Mouse (Mus musculus): Measurements from ENCODE around the gene Rbm43.
A peak's percentile ranks its signal among the peaks of the same experiment; 100 is the strongest.
"Not testable (repeated sequence)": the region's sequence is repeated elsewhere in the genome, so short reads cannot be mapped to it uniquely, and the experiment has no call there.

Gene Rbm43

DNA sequence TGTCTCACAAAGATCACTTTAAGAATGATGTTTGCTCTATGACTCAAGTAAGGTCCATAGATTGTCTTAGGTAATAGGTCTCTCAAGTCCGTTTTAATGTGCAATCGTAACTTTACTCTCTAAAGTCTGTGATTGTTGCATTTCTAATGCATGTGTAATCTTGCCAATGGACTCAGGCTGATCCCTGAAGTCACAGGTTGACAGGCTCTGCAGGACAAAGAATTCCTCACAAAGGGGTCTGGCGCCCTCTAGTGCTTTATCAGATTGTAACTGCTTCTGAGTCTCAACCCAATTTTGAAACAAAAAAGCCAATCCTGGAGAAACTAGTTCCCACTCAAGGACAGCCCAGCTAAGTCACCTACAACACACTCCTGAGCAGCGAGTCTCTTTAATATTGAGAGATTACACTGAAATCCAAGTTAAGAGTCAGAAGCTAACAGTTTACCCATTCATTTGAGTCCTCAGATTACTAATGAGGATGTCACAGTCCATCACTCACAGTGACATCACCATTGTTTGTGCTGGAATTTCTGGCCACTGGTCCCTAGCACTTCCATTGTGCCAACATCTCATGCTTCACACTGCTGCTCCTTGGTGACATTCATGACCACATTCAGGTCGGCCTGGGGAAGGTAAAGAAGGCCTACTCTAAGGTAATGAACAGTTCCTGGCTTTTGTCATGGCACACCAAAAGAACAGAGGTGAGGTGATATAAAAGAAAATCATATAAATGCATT is 19.9 kb downstream of the Rbm43 start:
- DNase-seq (ENCODE audit: extremely low read depth, insufficient read length, low spot score), result peak; percentile 27

DNA sequence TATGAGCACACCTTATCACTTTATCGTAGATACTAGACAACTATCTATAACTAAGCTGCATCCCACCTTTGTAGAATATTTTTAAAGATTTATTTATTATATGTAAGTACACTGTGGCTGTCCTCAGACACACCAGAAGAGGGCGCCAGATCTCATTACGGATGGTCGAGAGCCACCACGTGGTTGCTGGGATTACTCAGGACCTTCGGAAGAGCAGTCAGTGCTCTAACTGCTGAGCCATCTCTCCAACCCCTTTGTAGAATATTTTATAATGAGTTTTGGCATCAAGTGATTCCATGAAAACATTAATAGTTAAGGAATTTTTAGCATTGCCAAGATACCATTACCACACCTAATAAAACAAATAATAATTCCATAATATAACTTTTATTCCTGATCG is 20.4 kb downstream of the Rbm43 start:
- DNase-seq (ENCODE audit: extremely low read depth, insufficient read length, low spot score), result peak; percentile 34

DNA sequence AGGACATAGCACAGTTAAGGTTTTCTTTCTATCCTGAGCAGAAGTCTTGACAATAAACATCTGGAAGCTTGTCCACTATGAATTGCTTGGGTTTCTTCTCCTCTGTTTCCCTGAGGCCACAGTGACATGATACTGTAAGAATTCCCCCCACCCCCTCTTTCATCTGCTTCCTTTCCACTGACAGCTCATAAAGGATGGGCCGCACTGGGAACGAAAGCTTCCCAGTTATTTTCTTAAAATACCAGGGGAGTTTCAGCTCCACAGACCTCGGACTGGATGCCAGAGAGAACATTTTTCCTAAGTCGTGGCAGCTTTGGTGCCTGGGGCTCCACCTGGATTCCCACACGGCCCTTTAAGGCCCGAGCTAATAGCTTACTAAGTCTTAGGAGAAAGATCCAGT is 22.2 kb downstream of the Rbm43 start:
- no peak for DNase-seq (ENCODE audit: extremely low read depth, insufficient read length, low spot score)

DNA sequence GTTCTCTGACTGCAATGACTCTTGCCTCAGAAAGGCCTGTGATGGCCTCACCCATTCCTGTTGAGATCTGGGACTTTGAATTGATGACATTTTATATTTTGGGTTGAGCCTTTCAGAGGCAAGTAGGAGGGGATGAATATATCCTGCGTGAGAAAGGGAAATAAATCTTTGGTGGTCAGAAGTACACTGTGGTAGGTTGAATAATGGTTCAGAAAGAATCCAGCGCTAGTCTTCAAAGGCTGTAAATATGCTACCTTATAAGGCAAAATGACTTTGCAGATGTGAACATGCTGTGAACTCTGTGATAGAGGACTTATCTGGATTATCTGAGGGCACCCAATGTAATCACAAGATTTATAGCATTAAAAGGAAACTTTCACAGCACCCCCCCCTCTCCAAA is 23.1 kb downstream of the Rbm43 start:
- no peak for DNase-seq (ENCODE audit: extremely low read depth, insufficient read length, low spot score)

DNA sequence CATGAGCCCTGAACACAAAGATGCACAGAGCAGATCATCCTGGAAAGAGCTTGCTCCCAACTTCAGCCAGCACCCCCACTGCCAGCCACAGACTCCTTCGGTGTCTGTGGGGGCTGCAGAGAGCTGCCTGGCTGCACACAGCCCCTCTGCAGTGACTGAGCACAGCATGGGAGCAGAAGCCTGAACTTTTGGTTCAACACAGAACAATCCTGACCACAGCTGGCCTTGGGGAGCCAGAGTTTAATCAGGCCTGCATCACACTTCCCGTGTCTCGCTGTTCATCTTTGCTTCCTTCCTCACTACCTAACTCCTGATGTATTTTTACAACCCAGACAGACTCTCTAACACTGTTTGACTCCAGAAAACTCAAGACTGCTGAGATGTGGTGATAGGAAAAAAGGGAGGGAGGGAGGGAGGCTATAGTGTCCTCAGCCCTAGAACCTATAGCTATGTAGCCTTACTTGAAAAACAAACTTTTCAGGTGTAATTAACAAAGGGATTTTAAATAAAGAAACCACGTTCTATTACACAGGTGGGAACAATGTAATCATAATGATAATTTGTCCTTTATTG is 27.3 kb downstream of the Rbm43 start:
- no peak for DNase-seq (ENCODE audit: extremely low read depth, insufficient read length, low spot score)

DNA sequence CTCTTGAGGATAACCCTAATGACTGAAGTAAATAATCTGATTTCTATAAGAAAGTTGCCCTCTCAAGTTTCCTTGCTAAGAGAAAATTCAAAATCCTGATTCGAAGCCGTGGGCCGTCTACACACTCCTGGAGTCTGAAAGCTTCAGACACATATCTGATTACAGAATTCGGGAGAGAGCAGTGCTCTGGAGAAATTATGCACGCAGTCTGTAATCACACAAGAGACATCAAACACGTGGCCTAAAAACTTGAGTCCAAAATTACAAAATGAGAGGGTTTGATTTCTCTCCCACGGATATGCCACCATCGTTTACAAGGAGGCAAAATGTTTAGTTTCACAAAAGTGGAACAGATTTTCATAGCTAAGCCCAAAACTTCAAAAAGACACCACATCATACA is 29.3 kb downstream of the Rbm43 start:
- no peak for DNase-seq (ENCODE audit: extremely low read depth, insufficient read length, low spot score)

DNA sequence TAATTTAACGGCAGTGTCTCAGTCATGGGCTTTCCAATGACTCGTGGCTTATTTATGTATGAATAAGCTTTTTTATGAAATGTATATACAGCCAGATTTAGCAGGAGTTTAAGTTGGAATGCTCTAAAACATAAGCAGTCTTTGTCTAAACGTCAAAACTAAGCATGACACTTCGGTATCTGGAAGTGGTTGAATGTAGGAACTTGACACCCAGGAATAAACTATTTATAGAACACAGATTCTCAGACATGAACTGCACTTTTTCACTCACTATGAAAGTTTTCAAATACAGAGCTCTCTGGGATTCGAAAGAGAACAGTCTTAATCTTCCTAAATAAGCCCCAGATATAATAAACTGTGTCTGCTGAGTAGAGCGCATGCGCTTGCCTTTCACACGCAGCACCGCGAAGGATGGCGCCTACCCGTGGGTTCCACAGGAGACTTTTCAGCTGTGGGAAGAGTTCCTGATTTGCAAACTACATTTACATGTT is 42.5 kb downstream of the Rbm43 start:
- no peak for DNase-seq (ENCODE audit: extremely low read depth, insufficient read length, low spot score)

DNA sequence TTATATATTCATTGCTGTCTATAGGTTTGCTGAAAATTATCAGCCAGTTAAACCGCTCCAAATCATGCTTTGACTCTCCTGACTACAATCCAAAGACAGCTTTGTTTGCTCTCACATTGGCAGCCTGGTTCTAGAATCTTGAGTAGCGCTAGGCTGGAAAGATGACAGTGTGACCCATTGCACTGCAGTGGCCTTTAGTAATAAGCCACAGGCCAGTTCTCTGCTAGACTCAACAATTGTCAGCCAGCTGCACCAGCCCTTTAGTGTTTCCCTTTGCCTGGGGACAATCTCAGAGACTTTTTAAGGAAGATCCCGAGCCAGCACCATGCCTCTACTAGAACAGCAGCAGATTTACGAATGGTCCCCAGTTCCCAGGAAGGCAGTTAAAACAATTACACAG is 44.0 kb downstream of the Rbm43 start:
- DNase-seq (ENCODE audit: extremely low read depth, insufficient read length, low spot score), result no peak

DNA sequence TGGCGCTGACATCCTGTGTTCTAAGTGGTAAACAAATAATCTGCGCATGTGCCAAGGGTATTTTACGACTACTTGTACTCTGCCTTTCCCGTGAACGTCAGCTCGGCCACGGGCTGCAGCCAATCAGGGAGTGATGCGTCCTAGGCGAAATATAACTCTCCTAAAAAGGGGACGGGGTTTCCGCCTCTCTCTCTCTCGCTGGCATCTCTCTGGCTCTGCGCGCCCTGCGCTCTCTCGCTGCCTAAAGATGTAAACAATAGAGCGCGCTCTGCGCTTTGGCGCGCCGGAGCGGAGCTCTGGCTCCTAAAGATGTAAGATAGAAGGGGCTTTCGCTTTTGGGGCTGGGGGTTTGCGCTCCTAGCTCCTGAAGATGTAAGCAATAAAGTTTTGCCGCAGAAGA is 44.8 kb downstream of the Rbm43 start:
- DNase-seq (ENCODE audit: extremely low read depth, insufficient read length, low spot score), result not testable (repeated sequence)

DNA sequence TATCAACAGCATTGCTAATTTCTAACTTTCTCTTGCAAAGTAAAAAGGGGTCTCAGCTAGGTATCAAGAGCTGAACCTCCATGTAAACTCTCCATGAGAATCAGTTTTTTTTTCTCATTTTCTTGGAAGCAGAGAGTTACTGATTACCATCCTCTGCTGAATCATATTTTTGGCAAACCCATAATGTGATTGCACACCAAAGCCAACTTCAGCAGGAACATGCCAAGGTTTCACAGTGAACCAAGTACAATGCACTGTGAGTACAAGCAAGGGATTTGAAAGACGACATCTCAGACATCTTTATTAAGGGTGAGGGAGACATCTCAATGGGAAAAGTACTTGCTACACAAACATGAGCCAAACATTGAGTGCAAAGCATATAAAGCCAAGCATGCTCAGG is 54.8 kb downstream of the Rbm43 start:
- no peak for DNase-seq (ENCODE audit: extremely low read depth, insufficient read length, low spot score)
